ENCODE assay signal across 10 mouse cellular contexts in genomic region chr14:54228501-54228900, GRCm38 (mm10). TPM values are rescaled to one million over a fixed set of nuclear protein-coding genes. Genes with fewer than 3 reads are reported as not detected.
DNase-seq lines count a peak whose midpoint lies in the region; ATAC-seq and TF ChIP-seq lines count a peak whose summit lies in the region.
"Had no signal": no experiment of that assay in that cellular context is flagged by ENCODE, and none has a peak within 500 bp of the region (broad histone marks: within the 10 kb centered on the region; RNA-seq: fewer than 3 reads in every experiment).

No protein-coding gene starts in this region.

- H3K4me1 ChIP-seq in neural tube, embryonic 11.5 days (ENCODE audit: control insufficient read depth, insufficient read depth, low read length), result peaks cover 4% of the 10 kb centered on the region; the same call in 1 of the 2 replicates
- peaks cover 19% of the 10 kb centered on the region for H3K4me1 ChIP-seq in limb, embryonic 11.5 days (ENCODE audit: control insufficient read depth, insufficient read depth, low read length)
- peaks cover 37% of the 10 kb centered on the region for H3K4me1 ChIP-seq in small intestine, adult 2 months (ENCODE audit: control insufficient read depth, insufficient read depth, insufficient read length, low read length)

- no peaks in the 10 kb centered on the region for H3K36me3 ChIP-seq in neural tube, embryonic 11.5 days (ENCODE audit: control insufficient read depth, insufficient read depth, low read length)
- H3K36me3 ChIP-seq in limb, embryonic 11.5 days (ENCODE audit: control insufficient read depth, insufficient read depth, low read length), result no peaks in the 10 kb centered on the region
- no peaks in the 10 kb centered on the region for H3K36me3 ChIP-seq in small intestine, adult 2 months (ENCODE audit: control insufficient read depth, insufficient read depth, low read length)

- H3K9me3 ChIP-seq in neural tube, embryonic 11.5 days (ENCODE audit: control insufficient read depth, low read length), result no peaks in the 10 kb centered on the region
- H3K9me3 ChIP-seq in limb, embryonic 11.5 days (ENCODE audit: control insufficient read depth, low read length), result no peaks in the 10 kb centered on the region

- WGBS in neural tube, embryonic 11.5 days, result 6% methylated on average over 7 of the region's 7 CpGs
- 7% methylated on average over 7 of the region's 7 CpGs for WGBS in limb, embryonic 11.5 days
- WGBS in small intestine, adult 2 months, result 40% methylated on average over 7 of the region's 7 CpGs

- no peaks in the 10 kb centered on the region for H3K27me3 ChIP-seq in neural tube, embryonic 11.5 days (ENCODE audit: control insufficient read depth, insufficient read depth, low read length)
- H3K27me3 ChIP-seq in limb, embryonic 11.5 days (ENCODE audit: control insufficient read depth, insufficient read depth, low read length), result no peaks in the 10 kb centered on the region
- H3K27me3 ChIP-seq in small intestine, adult 2 months (ENCODE audit: control insufficient read depth, insufficient read depth, low read length), result no peaks in the 10 kb centered on the region

- peak overlapping the region; percentile 49 for H3K9ac ChIP-seq in neural tube, embryonic 11.5 days (ENCODE audit: low read length)
- peak overlapping the region; percentile 40 for H3K9ac ChIP-seq in limb, embryonic 11.5 days (ENCODE audit: low read length)

- peak; percentile 23; the same call in 1 of the 2 replicates for ATAC-seq in cerebellum, adult (ENCODE audit: insufficient number of reproducible peaks, low FRiP score, low TSS enrichment)
- peak; percentile 43 for ATAC-seq in neural tube, embryonic 11.5 days (ENCODE audit: insufficient read depth, low FRiP score, low TSS enrichment)
- 0 out of 2 replicates have a peak, but pooled peaks have one; percentile 11 for ATAC-seq in limb, embryonic 11.5 days (ENCODE audit: insufficient number of reproducible peaks, low FRiP score, low TSS enrichment, low read depth)

- no peak for DNase-seq in cerebellum, postnatal 14 days
- DNase-seq in neural tube, embryonic 11.5 days (ENCODE audit: low spot score), result no peak
- no peak for DNase-seq in neural tube, embryonic 10.5 days (ENCODE audit: extremely low spot score, low spot score)
- DNase-seq in limb, embryonic 11.5 days (ENCODE audit: low spot score), result peak; percentile 32
- no peak for DNase-seq in left cerebral cortex, postnatal 14 days (ENCODE audit: low spot score in 2 of 2)
- DNase-seq in MN1 (ENCODE audit: low spot score), result no peak

- intact Hi-C loops in left cerebral cortex, postnatal 14 days (cut with DNase I), result loop anchor here (5.0 to 10.0 kb wide), 5 partner anchors 166 to 414 kb away; partner anchors contain the start of genes Ajuba, Cdh24 and Gm17606

- peak overlapping the region; percentile 56 for H3K4me2 ChIP-seq in neural tube, embryonic 11.5 days (ENCODE audit: low read depth)
- H3K4me2 ChIP-seq in limb, embryonic 11.5 days (ENCODE audit: low read depth, severe bottlenecking), result peak overlapping the region; percentile 54

- H3K4me3 ChIP-seq in neural tube, embryonic 11.5 days (ENCODE audit: low read depth, low read length), result peak overlapping the region; percentile 17
- peak overlapping the region; percentile 16 for H3K4me3 ChIP-seq in limb, embryonic 11.5 days (ENCODE audit: low read depth, low read length)
- no peak overlapping the region for H3K4me3 ChIP-seq in small intestine, adult 2 months (ENCODE audit: low read depth, low read length)

- no peak overlapping the region for H3K27ac ChIP-seq in neural tube, embryonic 11.5 days (ENCODE audit: low read depth, low read length)
- no peak overlapping the region for H3K27ac ChIP-seq in limb, embryonic 11.5 days (replicated peaks; ENCODE audit: low read depth, low read length)
- H3K27ac ChIP-seq in small intestine, adult 2 months (ENCODE audit: insufficient read depth, low read depth, low read length), result peak overlapping the region; percentile 18; the same call in 1 of the 2 replicates

- TF ChIP-seq CTCF in small intestine, adult 2 months (IDR thresholded peaks at IDR 0.05; ENCODE audit: extremely low read depth, insufficient read length, insufficient replicate concordance, low read depth, low read length), result no peak

- no peak for TF ChIP-seq POLR2A in small intestine, adult 2 months (IDR thresholded peaks at IDR 0.05; ENCODE audit: low read depth, low read length)

RNA-seq across cellular contexts. Expression of gene Dad1, which starts 25.4 kb away (rescaled TPM):
- 274 and 286 TPM in 2 replicates for polyA plus RNA-seq in neural tube, embryonic 11.5 days (2014; fragmentation: Nextera tagmentation; extraction: Ambion mirVana)
- 234 and 250 TPM in 2 replicates for polyA plus RNA-seq in limb, embryonic 11.5 days (2014; fragmentation: Nextera tagmentation; extraction: Ambion mirVana)
- 561 and 627 TPM in 2 replicates for polyA plus RNA-seq in small intestine, adult 2 months (2012; rRNA removed)
- total RNA-seq in left cerebral cortex, postnatal 14 days (2021), result 100 to 1,000 TPM; 118 to 127 TPM

RNA-seq across cellular contexts. Expression of gene Abhd4, which starts 25.5 kb away (rescaled TPM):
- polyA plus RNA-seq in neural tube, embryonic 11.5 days (2014; fragmentation: Nextera tagmentation; extraction: Ambion mirVana), result 45.7 and 46.6 TPM in 2 replicates
- 38.9 and 40.9 TPM in 2 replicates for polyA plus RNA-seq in limb, embryonic 11.5 days (2014; fragmentation: Nextera tagmentation; extraction: Ambion mirVana)
- 35.2 and 53.6 TPM in 2 replicates for polyA plus RNA-seq in small intestine, adult 2 months (2012; rRNA removed)
- total RNA-seq in left cerebral cortex, postnatal 14 days (2021), result 10 to 100 TPM; 50.3 to 51.0 TPM

RNA-seq across cellular contexts. Expression of gene Olfr49, which starts 56.2 kb away (rescaled TPM):
- polyA plus RNA-seq in neural tube, embryonic 11.5 days (2014; fragmentation: Nextera tagmentation; extraction: Ambion mirVana), result not detected in 2 replicates
- polyA plus RNA-seq in limb, embryonic 11.5 days (2014; fragmentation: Nextera tagmentation; extraction: Ambion mirVana), result not detected in 2 replicates
- not detected in 2 replicates for polyA plus RNA-seq in small intestine, adult 2 months (2012; rRNA removed)
- total RNA-seq in left cerebral cortex, postnatal 14 days (2021), result not detected
- total RNA-seq: adrenal gland, adult 2 months had no signal
- polyA plus RNA-seq: adrenal gland, adult 2 months; erythroblast, embryonic 14.5 days had no signal
